Mouse (Mus musculus) thymus, adult 2 months (tissue): ENCODE measurements at regions not wholly inside any gene's neighbourhood (a gene's known extent, or its start where the extent isn't known, plus 50 kb on each side); places are given as distances from the start of the nearest gene placed in this dataset.

Source experiments
- DNase-seq: peaks from one replicate; pipeline ENCODE4 v3.0.0; 2021
- H3K27ac ChIP-seq: fragments of 200-500 bp; 2 replicates; pipeline ENCODE4 v1.5.1; 2012; ENCODE audit warnings: low read length, control low read depth; ENCODE audit not compliant: control insufficient read depth, insufficient read depth
- H3K27me3 ChIP-seq: fragments of 200-500 bp; 2 replicates; pipeline ENCODE4 v1.6.1; 2012; ENCODE audit warnings: mild to moderate bottlenecking, low read length, moderate library complexity, mixed read lengths; ENCODE audit not compliant: control insufficient read depth, insufficient read depth
- H3K36me3 ChIP-seq: fragments of 200-500 bp; 2 replicates; pipeline ENCODE4 v1.6.1; 2012; ENCODE audit warnings: mild to moderate bottlenecking, low read length, moderate library complexity; ENCODE audit not compliant: control insufficient read depth, insufficient read depth
- H3K4me1 ChIP-seq: fragments of 200-500 bp; replicated peaks from 2 replicates; pipeline ENCODE4 v1.6.1; 2012; ENCODE audit warnings: low read length; ENCODE audit not compliant: control insufficient read depth, insufficient read depth
- H3K4me3 ChIP-seq: fragments of 200-500 bp; 2 replicates; pipeline ENCODE4 v1.5.1; 2012; ENCODE audit warnings: mild to moderate bottlenecking, low read length, control low read depth, moderate library complexity; ENCODE audit not compliant: control insufficient read depth, insufficient read depth
- CTCF ChIP-seq: fragments of 200-500 bp; IDR thresholded peaks from 2 replicates; pipeline ENCODE4 v1.5.1; 2012; ENCODE audit warnings: mild to moderate bottlenecking, control low read depth, low read length, moderate library complexity, borderline replicate concordance; ENCODE audit not compliant: control insufficient read depth, poor library complexity, insufficient read depth; ENCODE audit errors: extremely low read depth
- POLR2A ChIP-seq: fragments of 200-500 bp; IDR thresholded peaks from 2 replicates; pipeline ENCODE4 v1.6.1; 2012; ENCODE audit warnings: mild to moderate bottlenecking, low read length, control low read depth, moderate library complexity; ENCODE audit not compliant: control insufficient read depth, poor library complexity, insufficient read depth; ENCODE audit errors: extremely low read depth
- WGBS: fragments of 180-500 bp; shearing (Covaris S2); methylation state at CpG from one replicate; pipeline ENCODE4 v1.1.7; 2018; 5-methylcytosine and 5-hydroxymethylcytosine counted together

DNA sequence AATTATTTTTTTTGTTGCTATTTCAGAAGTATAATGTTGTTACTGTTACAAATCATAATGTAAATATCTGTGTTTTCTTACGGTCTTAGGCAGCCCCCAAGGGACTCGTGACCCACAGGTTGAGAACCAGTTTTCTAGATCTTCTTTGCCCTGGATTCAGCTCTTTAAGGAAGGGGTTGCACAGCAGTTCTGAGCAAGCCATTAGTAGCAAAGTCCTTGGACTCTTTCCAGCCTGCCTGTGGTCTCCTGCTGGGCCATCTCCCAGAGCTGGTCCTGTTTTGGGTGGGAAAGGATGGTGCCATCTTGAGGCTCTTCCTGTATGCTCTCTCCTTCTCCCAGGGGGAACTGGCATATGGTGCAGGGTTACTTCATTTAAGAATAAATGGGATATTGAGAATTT is 380.9 kb upstream of the Slc30a5 start:
- no peak for DNase-seq
- WGBS, result 94% methylated on average over 2 of the region's 2 CpGs
- TF ChIP-seq CTCF, result no peak
- TF ChIP-seq POLR2A, result no peak
- Histone ChIP-seq H3K4me1 (0 out of 2 replicates have a peak, but pooled peaks cover 2% of the 10 kb centered on the region), H3K36me3 (no peaks in the 10 kb centered on the region), H3K27me3 (no peaks in the 10 kb centered on the region), H3K4me3 (no peak overlapping the region), H3K27ac (no peak overlapping the region)

DNA sequence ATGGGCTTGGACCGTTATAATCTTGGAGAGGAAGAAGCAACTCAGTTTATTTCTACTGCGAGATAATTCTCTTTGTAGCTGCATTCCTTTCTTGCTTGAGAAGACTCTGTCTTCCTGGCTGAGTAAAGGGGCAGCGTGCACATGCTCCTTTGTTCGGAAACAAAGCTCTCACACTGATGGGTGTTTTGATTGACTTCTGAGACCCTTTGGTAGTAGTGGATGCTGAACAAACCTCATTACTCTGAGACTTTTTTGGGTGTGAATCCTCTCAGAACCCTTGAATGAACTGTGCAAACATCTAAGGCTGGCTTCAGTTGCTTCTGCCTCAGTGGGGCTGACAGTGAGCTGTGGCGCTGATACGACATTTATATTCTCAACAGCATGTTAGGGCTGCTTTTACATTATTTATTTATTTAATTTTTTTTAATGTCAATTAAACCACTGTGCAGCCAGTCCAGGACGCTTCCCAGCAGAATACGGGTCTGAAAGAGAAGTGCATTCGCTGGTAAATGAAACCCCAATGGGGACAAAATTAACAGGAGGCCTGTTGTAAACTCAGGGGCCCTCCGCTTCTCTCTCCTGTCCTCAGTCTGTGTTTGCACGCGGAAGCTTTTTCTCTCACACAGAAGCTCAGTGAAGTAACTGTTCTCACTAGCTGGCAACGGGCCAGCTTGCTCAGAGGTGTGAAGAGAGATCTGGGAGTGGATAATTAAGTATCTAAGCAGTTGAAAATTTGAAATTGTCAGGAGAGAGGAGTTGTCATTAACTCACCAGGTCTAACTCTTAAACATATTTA is 380.1 kb upstream of the Slc30a5 start:
- Histone ChIP-seq H3K4me3 (no peak overlapping the region), H3K27ac (no peak overlapping the region), H3K4me1 (0 out of 2 replicates have a peak, but pooled peaks cover 1% of the 10 kb centered on the region), H3K36me3 (no peaks in the 10 kb centered on the region), H3K27me3 (no peaks in the 10 kb centered on the region)
- no peak for DNase-seq
- 90% methylated on average over 13 of the region's 13 CpGs for WGBS
- TF ChIP-seq CTCF, result no peak
- TF ChIP-seq POLR2A, result no peak

DNA sequence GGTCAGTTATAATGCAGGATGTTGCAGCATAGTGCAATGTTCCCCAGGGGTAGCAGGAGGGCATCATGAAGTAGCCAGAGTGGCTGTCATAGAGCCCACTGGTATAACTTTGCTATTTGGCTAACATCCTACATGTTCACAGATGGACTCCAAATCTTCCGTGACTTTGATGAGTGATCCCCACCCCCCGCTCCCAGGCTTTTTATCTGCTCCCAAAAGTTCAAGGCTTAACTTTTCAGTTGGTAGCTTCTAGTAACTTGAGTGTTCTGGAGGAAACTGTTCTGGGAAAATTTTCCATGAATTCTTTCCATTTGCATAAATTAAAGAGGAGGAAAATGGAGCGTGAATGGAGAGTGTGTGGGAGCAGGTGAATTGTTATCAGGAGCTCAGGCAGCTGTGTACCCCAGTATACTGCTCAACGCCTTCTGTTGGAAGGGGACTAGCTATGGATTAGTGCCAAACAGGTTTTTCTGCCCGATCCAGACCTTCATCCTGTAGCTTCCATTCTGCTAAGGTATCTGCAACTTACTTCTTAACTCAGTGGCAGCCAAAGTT is 379.2 kb upstream of the Slc30a5 start:
- 94% methylated on average over 5 of the region's 5 CpGs for WGBS

DNA sequence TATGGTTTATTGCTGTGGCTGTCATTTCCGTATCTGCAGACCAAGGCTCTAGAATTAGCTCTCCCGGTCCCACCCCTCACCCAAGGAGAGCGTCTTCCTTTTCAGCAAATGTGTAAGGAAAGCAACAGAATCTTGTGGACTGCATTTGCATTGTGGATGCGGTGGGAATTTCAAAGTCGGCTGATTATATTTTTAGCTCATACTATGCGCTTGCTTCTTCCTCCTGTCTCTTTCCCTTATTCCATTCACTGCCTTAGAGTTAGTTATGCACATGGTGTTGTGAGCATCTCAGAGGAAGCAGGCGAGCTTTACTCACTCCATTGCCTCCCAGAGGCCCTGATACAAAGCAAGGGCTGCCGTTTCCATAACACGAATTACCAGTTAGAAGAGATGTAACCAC is 375.6 kb upstream of the Slc30a5 start:
- Histone ChIP-seq H3K4me3 (no peak overlapping the region), H3K27me3 (no peaks in the 10 kb centered on the region), H3K36me3 (no peaks in the 10 kb centered on the region), H3K4me1 (no peaks in the 10 kb centered on the region), H3K27ac (no peak overlapping the region)
- 98% methylated on average over 9 of the region's 9 CpGs for WGBS
- TF ChIP-seq CTCF (no peak), POLR2A (no peak)
- DNase-seq, result no peak

More for the DNA sequence above, 379.2 kb upstream of the Slc30a5 start:
- TF ChIP-seq POLR2A, result no peak
- TF ChIP-seq CTCF, result no peak
- Histone ChIP-seq H3K27ac (no peak overlapping the region), H3K4me3 (no peak overlapping the region), H3K36me3 (no peaks in the 10 kb centered on the region), H3K27me3 (no peaks in the 10 kb centered on the region), H3K4me1 (no peaks in the 10 kb centered on the region)
- no peak for DNase-seq

DNA sequence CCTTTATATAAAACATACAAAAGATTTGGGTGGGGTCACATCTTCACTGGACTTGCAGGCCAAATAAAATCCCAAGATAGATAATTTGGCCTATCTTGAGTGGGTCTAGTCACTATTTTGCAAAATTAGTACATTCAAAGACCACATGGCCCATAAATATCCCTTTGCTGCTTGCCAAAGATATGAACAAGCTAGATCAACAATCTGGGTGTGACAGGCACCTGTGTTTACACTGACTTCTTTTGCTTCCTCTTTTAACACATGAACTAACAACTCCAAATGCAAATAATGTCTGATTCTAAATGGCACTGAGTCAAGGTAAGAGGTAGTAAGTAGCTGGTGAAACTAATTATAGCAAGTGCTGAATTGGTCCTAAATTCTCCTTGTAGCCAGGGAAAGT is 370.2 kb upstream of the Slc30a5 start:
- no peaks in the 10 kb centered on the region for H3K27me3 ChIP-seq
- H3K4me3 ChIP-seq, result no peak overlapping the region
- H3K36me3 ChIP-seq, result no peaks in the 10 kb centered on the region
- TF ChIP-seq CTCF (no peak), POLR2A (no peak)
- no peaks in the 10 kb centered on the region for H3K4me1 ChIP-seq
- H3K27ac ChIP-seq, result no peak overlapping the region
- DNase-seq, result no peak

DNA sequence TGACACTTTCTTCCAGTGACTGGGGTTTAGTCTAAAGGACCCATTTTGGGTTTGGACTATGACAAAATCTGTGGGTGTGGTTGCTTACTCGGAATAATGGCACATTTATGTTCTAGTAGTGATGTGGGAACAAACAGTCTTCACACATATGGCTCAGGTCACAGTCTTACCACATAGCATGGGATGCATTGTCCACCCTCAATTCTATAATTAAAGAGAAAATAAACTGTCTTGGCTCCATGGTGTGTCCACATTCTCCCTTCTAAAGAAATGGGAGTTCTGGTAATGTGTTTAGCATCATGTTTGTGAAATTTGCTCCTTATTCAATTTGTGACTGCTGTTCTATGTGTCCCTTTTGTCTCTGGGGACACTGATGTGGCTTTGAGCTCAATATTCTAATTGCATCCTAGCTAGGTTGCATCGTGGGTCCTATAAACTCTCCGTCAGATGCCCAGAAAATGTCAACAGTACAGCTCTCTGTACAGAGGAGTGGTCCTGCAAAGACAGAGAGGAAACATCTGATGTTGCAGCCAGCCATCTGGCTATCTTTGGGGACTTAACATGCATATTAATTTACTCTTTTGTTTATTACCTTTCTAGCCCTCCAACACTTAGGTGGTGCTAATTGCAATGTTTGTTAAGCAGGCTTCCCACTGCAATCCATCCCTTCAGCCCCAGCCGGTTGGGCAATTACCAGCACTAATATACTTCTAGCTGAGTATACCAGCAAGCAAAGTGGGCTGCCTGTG is 369.5 kb upstream of the Slc30a5 start:
- no peaks in the 10 kb centered on the region for H3K36me3 ChIP-seq
- H3K4me1 ChIP-seq, result no peaks in the 10 kb centered on the region
- no peaks in the 10 kb centered on the region for H3K27me3 ChIP-seq
- 92% methylated on average over 4 of the region's 4 CpGs for WGBS
- no peak for DNase-seq
- no peak overlapping the region for H3K4me3 ChIP-seq
- no peak overlapping the region for H3K27ac ChIP-seq
- TF ChIP-seq POLR2A, result no peak
